Mouse (Mus musculus) layer of hippocampus, adult 2 months (tissue): ENCODE results near the gene Senp1. TPM values are rescaled to one million over a fixed set of nuclear protein-coding genes. Genes with fewer than 3 reads are reported as not detected.
A peak's percentile ranks its signal among the peaks of the same experiment; 100 is the strongest.

Source experiments
- DNase-seq, 2 experiments: peaks; one replicate each; pipeline ENCODE4 v3.0.0; 2022; ENCODE audit warnings: low spot score in 2 of 2
- H3K27ac ChIP-seq: fragments of 200-600 bp; 2 replicates; pipeline ENCODE4 v1.8.1; 2022
- H3K4me3 ChIP-seq: fragments of 200-600 bp; 2 replicates; pipeline ENCODE4 v1.8.1; 2022; ENCODE audit warnings: mild to moderate bottlenecking
- CTCF ChIP-seq: fragments of 200-600 bp; conservative IDR thresholded peaks from 2 replicates; pipeline ENCODE4 v1.8.1; 2022; ENCODE audit warnings: antibody characterized with exemption, mild to moderate bottlenecking, moderate library complexity
- total RNA-seq, 2 experiments: library from RNA; stranded (reverse); gene quantifications; 2 replicates each; pipeline ENCODE4 v1.2.3; 2021

Senp1 gene
- total RNA-seq, 2 experiments from 2014 or later = 12.7 to 13.5 TPM

DNA sequence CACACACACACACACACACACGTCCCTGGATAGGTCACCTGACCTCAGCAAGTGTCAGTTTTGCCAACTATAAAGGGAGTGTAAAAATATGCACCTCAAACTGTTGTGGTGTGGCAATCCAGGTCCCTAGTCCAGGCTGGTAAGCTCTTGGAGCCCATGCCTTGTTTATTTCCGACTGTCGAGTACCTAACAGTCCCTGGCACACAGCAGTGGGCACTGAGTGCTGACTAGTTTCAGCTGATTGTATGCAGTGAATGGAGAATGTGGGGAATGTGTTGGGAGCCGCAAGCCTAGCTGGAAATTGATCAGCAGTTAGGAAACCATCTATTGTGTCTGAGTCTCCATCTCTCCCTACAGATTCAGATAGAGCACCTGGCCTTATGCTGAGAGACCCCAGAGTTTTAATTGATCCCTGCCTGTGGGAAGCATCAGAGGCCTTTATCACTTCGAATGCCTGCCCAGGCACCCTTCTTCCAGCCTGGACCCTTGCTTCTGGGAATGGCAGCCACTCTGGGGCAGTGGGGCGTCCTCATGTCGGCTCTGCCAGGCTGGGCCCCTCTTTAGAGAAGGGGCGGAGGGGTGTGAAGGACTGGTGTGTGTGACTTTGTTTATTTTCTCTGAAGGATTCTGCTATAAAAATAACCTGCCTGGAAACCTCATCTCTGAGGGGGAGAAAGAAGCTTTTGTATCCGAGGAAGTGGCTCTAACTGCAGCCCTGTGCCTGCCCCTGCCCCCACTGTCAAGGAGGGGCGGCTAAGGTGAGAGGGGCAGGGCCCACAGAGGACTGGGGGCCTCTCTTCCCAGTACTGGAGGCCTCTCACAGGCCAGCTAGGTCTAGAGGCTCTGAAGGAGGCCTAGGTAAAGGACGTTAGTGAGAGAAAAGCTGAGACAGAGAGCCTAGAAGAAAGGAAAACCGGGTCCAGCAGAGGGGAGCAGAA is 66.3 kb downstream of the Senp1 start:
- Histone ChIP-seq H3K27ac (no peak overlapping the region), H3K4me3 (no peak overlapping the region)
- no peak for TF ChIP-seq CTCF
- DNase-seq = no peak

DNA sequence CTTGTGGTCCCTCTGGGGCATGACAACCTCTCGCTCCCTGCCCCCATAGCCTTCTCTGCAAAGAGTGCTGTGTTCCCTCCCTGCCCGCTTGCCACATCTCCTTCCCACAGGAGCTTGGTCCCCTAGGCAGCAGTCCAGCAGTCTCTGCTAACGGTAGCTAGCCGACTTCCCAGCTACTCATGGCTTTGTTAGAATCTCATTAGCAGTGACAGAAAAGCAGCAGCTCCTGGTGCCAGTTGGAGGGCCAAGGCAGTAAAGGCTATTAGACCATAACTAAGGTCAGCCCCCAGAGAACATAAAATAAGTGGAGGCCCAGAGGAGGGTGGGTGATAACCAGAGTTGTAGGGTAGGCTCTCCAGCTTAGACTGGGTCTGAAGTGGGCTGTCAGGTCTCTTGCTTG is 67.9 kb downstream of the Senp1 start:
- DNase-seq = no peak
- no peak for TF ChIP-seq CTCF
- no peak overlapping the region for H3K27ac ChIP-seq
- H3K4me3 ChIP-seq = no peak overlapping the region

DNA sequence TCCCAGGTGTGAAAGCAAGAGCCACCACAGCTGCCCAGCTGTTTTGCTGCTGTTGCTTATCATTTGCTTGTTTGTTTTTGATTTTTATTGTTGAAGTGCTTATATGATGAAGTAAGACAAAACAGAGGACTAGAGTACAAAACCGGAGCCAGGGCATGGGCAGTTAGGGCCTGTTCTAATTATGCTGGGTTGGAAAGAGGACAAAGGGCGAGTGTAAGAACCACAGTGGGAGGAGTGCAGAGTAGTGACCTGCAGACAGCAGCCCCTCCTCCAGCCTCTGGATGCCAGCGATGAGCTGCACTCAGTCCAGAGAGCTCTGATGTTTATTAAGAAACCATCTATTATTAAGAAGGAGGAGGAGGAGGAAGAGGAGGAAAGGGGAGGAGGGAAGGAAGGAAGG is 70.4 kb downstream of the Senp1 start:
- Histone ChIP-seq H3K27ac (no peak overlapping the region), H3K4me3 (no peak overlapping the region)
- no peak for TF ChIP-seq CTCF
- no peak for DNase-seq

DNA sequence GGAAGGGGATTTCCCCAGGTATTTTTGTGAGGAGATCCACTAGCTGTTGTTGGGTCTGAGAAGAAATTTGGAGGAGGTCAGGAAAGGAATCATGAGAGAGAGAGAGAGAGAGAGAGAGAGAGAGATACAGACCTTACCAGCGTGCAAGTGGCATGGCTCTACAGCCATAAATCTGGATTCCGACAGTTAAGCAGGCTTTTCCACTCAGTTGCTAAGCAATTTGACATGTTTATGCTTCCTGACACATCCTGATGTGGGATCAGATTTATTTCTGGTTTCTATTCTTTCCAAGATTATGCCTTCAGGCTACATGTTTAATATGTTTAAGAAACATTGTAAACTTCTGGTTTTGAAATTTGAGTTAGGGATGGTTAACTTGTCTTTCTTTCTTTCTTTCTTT is 71.7 kb downstream of the Senp1 start:
- Histone ChIP-seq H3K4me3 (no peak overlapping the region), H3K27ac (no peak overlapping the region)
- TF ChIP-seq CTCF = no peak
- no peak for DNase-seq

DNA sequence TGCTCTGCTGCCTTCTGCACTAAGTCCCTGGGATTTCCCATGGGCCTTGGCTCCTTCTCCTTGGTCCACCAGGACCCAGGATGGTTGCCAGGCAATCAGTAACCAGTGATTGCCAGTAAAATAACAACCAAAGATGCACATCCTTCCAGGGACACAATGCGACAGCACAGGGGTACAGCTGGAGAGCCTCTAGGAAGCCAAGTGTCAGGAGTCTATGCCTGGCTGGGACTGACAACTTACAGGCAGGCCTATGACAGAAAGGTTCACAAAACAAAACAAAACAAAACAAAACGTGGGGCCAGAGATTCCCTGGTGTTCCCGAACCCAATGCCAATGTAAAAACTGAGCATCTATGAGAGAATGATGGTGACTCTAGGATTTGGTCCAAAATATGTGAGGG is 74.5 kb downstream of the Senp1 start:
- no peak overlapping the region for H3K4me3 ChIP-seq
- no peak overlapping the region for H3K27ac ChIP-seq
- no peak for DNase-seq
- no peak for TF ChIP-seq CTCF

DNA sequence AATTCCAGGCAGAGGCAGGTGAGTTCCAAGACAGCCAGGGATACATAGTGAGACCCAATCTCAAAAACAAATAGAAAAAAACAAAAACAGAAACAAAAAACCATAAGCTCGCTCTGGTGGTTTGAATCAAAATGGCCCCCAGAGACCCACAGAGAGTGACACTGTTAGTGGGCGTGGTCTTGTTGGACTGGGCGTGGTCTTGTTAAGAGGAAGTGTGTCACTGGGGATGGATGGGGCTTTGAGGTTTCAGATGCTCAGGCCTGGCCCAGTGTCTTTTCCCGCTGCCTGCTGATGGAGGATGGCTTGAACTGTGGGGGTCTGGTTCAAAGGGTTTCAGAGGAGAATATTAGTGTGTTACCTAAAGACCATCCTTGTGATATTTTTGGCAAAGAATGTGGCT is 75.6 kb downstream of the Senp1 start:
- Histone ChIP-seq H3K27ac (no peak overlapping the region), H3K4me3 (no peak overlapping the region)
- TF ChIP-seq CTCF = no peak
- no peak for DNase-seq

DNA sequence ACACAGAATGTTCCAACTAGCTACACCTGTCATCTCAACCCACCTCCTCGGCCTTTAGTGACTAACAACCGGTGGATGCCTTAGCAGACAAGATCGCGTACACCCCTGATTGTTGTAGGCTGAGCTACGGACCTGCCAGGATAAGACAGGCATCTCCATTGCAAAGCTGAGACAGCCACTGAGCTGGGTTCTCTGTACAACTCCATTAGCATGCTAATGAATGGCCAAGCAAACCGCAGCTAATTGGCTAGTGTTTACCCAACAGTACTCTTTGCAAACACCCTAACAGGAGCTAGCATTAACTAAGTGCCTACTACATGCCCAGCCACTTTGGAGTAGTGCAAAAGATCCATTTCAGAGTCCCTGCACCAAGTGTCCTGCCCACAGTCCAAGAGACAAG is 80.7 kb downstream of the Senp1 start:
- Histone ChIP-seq H3K4me3 (no peak overlapping the region), H3K27ac (no peak overlapping the region)
- no peak for DNase-seq
- TF ChIP-seq CTCF = no peak

DNA sequence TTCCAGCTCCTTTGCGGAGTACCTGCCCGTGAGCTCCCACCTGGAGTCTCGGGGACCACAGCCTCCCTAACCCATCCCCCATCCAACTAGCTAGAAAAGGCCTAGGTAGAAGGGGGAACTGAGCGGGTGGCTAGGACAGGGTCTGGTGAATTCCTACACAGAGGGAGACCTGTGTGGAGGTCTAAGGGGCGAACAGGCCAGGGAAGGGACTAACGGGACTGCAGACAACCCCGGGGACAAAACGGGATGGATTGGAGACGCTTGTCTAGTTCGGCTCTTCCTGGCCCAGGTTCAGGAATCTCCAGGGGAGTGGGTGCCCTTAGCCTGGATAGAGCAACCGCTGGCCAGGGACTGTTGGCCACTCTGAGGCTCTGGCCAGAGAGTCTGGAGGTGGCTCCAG is 88.4 kb downstream of the Senp1 start:
- no peak for TF ChIP-seq CTCF
- Histone ChIP-seq H3K4me3 (no peak overlapping the region), H3K27ac (no peak overlapping the region)
- no peak for DNase-seq

DNA sequence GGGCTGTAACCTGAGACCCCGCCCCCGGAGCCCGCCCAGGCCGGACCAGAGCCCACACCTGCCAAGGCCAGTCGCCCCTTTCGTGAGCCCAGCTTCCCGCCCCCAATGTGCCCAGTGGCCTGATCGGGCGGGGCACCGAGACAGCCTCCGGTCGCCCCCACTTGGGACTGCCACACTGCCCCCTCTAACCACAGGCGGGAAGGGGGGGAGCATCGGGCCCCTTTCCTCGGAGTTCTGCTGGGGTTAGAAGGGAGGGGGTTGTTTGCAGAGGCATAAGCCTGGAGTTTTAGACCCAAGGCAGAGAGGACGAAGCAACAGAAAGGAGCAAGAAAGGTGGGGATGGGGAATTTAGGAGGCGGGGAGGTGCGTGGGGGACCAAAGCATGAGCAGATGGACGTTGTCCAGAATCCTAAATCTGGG is 88.8 kb downstream of the Senp1 start:
- no peak for TF ChIP-seq CTCF
- peak overlapping the region; percentile 28; the same call in 1 of the 2 replicates for H3K4me3 ChIP-seq

DNA sequence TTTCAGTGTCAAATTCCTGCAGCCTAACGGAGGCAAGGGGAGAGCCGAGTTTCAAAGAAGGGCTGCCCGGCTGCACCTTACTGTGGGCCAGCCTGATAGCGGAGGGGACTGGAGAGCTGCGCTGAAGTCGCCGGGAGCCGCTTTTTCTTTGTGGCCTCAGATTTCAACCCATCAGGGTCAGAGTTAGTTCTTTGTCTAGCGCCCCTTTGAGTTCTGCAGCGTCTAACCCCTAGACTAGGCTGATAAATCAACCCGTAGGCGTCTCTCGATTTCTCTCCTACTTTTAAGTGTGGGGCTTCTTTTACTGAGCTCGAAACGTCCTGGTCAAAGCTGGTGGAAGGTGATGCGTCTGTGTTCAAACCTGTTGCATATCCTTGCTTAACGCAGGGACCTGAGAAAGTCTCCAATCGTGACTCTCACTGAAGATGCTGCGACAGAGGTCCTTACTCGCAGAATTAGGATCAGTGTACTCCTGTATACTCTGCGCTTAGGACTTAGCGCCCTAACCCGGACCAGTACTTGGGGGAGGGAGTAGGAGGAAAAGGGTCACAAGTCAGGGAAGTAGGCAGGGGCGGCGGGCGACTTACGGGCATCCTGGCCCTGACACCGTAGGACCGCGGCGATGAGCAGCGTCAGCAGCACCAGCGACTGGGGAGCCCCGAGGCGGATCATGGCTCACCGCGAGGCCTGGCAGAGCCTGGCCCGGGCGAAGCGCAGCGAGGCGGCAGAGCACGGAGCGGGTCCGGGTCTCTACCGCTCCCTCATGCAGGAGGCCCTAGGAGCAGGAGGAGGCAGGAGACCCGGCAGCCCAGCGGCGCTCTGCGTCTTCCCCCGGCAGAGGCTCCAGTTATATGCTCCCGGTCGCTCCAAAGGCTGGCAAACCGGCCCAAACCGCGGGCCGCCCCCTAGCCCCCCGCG is 89.5 kb downstream of the Senp1 start, which contains the start of gene Col2a1:
Gene Col2a1, minus strand, starts transcription at position 874 of the 918 bp plus-strand sequence.
- DNase-seq = no peak
- Histone ChIP-seq H3K4me3 (peak within 1 kb of the TSS; percentile 28; the same call in 1 of the 2 replicates), H3K27ac (no peak within 1 kb of the TSS)
- TF ChIP-seq CTCF = no peak

More for the DNA sequence above, 88.8 kb downstream of the Senp1 start:
- no peak overlapping the region for H3K27ac ChIP-seq
- DNase-seq = no peak

DNA sequence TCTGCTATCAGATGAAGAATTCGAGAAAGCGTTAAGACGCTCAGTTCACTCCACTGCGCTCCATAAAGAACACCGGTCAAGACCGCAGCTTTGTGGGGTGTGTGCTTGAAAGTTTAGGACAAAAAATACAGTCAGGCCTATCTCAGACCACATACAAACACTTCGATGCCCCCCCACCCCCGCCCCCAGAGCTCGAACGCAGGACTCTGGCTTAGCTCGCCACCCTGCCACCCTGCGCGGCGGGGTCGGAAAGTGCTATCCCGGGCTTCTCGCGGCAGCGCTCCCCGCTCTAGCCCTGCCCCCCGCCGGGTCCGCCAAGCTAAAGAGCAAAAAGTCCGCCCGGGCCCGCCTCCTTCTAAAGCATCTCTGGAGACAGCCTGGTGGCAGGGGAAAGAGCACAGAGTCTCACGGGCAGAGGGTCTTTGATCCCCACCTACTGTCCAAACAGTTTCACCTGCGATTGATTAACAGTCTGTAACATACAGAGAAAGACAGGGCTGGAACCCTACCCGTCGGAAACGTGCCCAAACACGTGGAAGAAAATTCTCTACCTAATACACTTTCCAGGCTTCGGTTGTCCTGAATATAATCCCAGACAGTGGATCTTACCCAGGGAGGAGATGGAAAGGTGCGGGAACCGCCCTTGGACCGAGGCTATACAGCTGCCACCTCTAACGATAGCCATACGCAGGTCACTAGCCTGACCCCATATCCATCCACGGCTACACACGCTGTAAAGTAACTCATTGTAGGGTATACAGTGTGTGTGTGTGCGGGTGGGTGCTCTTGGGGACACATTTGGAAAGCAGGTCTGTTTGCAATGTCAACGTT is 90.3 kb downstream of the Senp1 start:
- H3K27ac ChIP-seq = no peak overlapping the region
- TF ChIP-seq CTCF = no peak
- no peak overlapping the region for H3K4me3 ChIP-seq
- DNase-seq = no peak
